Mouse (Mus musculus) ovary, adult 18-20 months (tissue): ENCODE measurements around the gene Kcnd3.

Experiments
- DNase-seq: peaks from one replicate; pipeline ENCODE4 v3.0.0; 2022; ENCODE audit warnings: low spot score, mixed read lengths

The Kcnd3 gene

GRCm38 (mm10) chr3:105451627-105452555 lies at the start of gene Kcnd3:
TSS of gene Kcnd3 (plus strand) at chr3:105452330.
- DNase-seq = peak; percentile 33

DNA sequence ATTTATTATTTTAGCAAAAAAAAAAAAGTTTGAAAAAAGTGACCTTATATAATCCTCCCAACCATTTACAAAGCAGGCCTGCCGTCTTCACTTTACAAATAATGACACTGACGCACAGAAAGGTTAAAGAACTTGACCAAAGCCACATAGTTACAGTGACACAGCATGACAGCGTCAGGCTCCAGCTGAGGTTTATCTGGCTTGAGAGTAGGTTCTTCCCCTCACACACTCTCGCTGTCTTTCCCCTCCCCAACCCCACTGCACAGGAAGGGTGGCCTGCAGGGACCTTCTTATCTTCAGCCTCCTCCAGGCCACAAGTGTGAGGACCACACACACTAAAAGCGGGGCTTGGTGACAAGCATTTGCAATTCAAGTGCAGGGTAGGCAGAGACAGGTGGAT lies 49.5 kb upstream of the Kcnd3 start:
- DNase-seq = no peak

- no peak for DNase-seq
These were observed 48.6 kb upstream of the Kcnd3 start for GRCm38 (mm10) chr3:105403410-105404076.

DNA sequence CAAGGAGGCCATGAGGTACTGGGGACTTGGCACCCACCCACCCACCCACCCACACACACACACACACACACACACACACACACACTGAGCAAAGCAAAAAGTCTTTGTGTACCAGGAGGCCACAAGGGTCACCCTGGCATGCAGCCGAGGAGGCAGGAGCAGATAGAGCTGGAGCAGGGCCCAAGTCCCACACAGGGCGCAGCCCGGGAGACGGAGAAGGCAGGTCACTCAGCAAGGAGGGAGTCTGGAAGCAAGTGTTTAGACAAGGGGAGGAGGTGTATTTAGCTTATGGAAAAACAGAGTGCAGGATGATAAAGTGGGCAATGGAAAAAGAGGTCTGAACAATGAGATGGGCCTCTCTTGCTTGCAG lies 48.1 kb upstream of the Kcnd3 start:
- peak; percentile 63 for DNase-seq

DNA sequence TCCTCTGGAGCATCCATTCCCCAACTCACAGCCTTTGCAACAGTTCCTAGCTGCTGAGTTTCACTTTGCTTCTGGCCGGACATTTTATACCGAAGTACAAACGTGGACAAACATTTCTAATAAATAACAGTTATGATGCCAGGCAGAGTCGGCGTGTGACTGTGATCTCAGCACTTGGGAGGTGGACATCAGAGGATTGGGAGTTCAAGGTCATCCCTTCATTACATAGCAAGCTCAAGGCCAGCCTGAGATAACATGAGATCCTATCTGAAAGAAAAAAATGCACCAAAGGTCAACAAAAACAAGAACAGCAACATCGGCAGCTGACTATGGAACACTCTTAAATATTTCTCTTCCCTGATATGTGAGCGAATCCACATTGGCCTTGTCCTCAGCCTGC lies 46.6 kb upstream of the Kcnd3 start:
- DNase-seq = no peak

DNA sequence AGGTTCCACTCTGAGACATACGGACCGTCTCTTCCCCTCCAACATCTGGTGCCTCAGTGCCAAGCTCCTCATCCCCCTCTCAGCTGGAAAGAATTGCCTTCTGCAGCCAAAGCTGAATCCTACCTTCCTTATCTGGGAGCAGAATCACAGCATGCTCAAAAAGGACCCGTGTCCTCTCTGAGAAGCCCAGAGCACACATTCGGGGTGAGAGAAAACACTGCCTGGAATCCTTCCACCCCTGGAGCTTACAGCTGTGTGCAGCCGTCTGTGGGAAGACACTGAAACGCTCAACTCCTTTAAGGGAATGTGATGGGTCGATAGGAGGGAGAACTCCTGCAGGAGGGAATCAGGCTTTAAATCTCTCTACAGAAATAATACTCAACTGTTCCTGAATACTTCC lies 46.1 kb upstream of the Kcnd3 start:
- DNase-seq = no peak

DNA sequence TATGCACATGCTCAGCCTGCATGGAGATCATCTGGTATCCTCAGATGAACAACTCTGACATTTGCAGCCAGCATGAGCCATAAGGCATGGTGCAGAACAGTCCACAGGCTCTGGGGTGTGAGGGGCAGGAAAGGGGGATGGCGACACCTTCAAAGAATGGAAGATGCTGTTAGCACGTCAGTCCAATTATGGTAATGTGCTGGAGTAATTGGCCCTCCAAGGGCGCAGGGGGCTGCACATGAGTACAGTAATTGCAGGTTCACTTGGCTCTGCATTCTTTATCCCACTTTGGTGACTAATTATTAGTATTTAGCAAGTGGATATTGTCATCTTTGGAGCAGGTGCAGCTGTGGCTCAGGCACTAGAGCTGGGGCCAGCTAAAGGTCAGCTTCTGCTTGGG lies 43.9 kb upstream of the Kcnd3 start:
- no peak for DNase-seq

DNA sequence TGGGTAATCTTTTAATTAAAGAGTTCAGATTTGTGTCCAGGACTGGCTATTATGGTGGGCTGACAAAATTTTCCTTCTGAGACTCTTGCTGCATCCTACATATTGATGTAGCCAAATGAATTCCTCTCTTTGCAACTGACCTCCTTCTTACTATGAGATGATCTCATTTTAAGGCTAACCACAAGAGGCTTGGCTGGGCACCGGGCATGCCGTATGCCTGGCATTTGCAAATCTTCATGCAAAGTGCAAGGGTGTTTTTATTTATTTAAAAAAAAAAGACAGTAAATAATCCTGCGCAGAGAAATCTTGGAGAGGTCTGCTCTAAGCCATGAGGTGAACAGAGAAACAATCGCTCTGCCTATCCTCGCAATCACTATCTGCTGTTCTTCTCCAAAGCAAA lies 41.3 kb upstream of the Kcnd3 start:
- DNase-seq = no peak

DNA sequence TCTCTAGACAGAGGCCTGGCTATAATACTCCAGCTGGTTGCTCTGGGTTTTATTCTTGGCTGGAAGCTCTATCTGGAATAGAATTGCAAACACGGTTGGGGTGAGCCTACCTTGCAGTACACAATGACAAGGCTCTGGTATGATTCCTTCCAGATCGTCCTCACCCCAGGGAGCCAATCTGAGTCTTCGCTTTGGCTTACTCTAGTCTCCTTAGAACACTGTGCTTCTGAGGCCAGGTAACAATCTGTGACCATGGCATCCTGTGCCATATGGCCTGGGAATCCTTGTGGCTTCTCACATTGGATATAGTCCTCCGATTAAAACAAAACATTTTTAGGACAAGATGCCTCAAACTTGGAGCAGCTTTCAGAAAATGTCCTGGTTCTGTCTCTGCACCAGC lies 40.4 kb upstream of the Kcnd3 start:
- no peak for DNase-seq

DNA sequence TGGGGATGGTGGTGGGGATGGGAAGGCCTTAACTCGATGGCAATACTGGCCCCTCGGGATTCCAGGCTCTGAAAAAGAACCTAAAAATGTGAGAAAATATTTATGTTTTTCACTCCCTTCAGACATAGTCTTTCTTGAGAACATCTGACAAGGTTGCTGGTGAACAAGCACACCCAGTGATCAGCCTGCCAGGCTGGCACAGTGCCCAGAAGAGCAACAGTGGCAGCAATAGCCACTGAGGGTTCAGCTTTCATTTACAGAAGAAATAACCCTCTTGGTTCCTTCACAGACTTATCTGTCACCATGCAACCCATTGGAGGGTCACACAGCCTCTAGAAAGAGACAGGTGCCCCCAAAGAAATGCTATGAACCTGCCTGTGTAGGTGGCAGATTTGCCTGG lies 39.9 kb upstream of the Kcnd3 start:
- peak; percentile 65 for DNase-seq

DNA sequence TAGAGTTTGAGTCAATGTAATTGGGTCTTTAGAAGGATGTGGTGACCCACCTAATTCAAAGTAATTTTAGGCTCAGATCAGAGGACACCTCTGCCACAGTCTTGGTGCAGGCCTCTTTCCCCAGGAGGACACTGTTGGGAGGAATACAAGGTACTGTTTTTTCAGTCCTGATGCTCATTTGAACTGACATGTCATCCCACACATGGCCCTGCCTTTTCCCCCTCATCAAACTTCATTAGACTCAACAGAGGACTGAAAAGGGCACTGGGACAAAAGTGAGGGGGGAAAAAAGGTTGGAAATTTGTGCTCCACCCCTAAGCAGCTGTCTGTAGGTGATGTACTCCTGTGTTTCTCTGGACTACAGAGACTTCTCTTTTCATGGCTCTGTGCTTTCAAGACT lies 39.4 kb upstream of the Kcnd3 start:
- no peak for DNase-seq

DNA sequence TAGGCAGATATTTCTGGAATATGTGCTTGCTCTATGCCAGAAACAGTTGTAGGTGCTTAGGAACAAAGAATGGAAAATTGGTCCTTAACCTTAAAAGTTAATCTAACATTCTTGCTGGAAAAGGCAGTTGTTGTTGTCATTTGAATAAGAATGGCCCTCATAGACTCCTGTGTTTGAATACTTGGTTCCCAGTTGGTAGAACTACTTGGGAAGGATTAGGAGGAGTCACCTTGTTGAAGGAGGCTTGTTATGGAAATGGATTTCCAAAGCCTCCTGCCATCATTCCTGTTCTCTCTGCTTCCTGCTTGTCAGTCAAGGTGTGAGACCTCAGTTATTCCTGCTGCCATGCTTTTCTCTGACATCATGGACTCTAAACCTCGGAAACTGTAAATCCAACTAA lies 33.7 kb upstream of the Kcnd3 start:
- DNase-seq = no peak

GRCm38 (mm10) chr3:105422391-105422790 lies 29.7 kb upstream of the Kcnd3 start:
- no peak for DNase-seq

DNA sequence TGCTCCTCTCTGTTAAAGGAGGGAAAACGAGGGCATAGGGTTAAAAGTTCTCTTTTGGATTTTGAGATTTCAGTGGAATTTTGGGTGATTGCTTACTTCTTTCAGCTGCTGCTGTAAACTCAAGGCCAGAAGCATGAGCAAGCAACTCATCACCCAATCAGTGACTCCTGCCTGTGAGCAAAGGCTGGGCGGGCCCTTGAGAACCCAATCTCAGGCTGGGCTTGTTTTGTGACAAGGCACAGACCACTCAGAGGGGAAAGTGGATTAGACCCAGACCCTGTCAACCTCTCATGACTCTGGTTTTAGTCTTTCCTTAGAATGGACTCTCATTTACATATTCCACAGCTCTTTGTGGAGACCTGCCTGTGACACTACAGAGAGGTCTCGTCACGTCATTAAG lies 28.7 kb upstream of the Kcnd3 start:
- no peak for DNase-seq

DNA sequence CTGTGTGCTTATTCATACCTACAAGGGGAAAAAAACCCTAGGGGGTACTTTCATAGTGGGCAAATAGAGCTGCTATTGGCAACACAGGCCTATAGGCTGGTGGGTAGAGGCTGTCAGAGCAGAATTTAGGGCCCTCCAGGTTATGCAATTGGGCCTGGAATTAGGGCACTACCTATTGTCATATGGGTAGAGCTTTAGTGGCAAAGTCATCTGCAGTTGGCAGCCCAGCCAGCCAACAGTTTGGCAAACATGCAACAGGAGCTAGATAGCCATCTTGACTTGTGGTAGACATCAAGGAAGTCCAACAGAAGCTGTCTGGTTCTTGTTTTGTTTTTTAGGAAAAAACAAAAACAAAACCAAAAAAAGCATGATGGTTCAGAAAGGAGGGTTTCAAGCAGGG lies 23.5 kb upstream of the Kcnd3 start:
- DNase-seq = no peak

- no peak for DNase-seq
These were observed 15.7 kb upstream of the Kcnd3 start for GRCm38 (mm10) chr3:105436383-105436782.

DNA sequence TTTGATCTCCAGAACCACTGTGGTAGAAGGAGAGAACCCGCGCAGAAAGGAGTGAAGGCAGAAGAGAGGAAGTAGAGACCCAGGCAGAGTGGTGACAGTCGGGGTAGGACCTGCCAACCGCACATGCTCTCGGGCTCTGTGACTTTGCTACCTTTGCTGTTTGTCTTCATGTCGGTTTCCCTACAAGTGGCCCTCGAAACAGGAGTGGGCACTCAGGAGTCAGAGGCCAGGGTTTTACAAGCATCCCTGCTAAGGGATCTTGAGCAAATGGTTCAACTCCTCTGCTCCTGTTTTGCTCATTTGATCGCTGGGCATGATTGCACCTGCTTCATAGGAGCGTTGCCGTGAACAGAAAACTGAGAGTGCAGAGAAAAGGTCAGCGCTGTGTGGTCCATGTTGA lies 15.2 kb upstream of the Kcnd3 start:
- DNase-seq = no peak

- DNase-seq = no peak
These were observed 11.1 kb upstream of the Kcnd3 start for GRCm38 (mm10) chr3:105440873-105441495.

- no peak for DNase-seq
These were observed 1.3 kb upstream of the Kcnd3 start for GRCm38 (mm10) chr3:105450641-105451470.

GRCm38 (mm10) chr3:105452556-105453213 lies 555 bp downstream of the Kcnd3 start:
- DNase-seq = peak; percentile 24

DNA sequence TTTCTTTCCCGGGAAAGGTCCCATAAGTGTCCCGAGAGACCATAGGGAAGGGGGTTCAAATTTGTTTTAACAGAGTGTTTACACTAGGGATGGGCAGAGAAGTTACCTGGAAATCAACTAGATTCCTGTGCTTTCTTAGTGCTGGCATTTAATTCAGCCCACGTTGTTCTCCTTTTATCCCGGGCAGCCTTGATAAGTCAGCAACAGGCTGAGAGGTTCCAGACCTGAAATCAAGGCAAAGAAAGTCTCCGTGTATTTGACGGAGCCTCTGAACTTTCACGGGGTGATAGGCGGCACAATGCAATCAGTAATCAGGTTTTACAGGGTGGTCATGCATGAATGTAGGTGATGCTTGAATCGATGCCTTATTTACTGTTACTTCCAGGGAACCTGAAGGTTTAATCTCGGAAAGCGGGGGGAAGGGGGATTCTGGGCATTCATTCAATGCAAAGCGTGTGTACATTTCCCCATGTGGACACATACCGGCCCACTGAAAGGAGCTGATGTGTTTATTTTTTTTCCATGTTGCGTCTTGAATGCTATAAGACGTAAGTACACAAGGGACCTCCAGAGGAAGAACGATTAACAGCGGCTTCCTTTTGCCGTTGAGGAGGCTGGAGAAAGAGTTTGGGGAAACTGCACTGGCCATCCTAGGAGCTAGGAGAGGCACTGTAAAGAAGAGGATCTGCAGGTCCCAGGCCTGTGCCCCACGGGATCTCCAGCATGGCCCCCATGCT lies 1.3 kb downstream of the Kcnd3 start:
- DNase-seq = no peak
